Mouse (Mus musculus) MEL (cell line): ENCODE data around the gene Cadm3. TPM values are rescaled to one million over a fixed set of nuclear protein-coding genes. Genes with fewer than 3 reads are reported as not detected.

Experiments used
- DNase-seq: peaks from one replicate; pipeline ENCODE4 v3.0.0; 2011; ENCODE audit warnings: low read depth, low spot score
- H3K27ac ChIP-seq: 2 replicates; pipeline ENCODE4 v1.5.1; 2012; ENCODE audit warnings: low read depth, mild to moderate bottlenecking, control low read depth, low read length, moderate library complexity; ENCODE audit not compliant: control insufficient read depth
- H3K27me3 ChIP-seq, 2 experiments: fragments of 150-350 bp in 1 of 2; sonication (generic) in 1 of 2; 2 replicates each; pipeline ENCODE4 v1.6.1; 2012; ENCODE audit warnings: low read length in 2 of 2, mild to moderate bottlenecking in 2 of 2, improper control_type of control experiment in 1 of 2, moderate library complexity in 1 of 2; ENCODE audit not compliant: insufficient read depth in 2 of 2, control insufficient read depth in 1 of 2
- H3K36me3 ChIP-seq, 2 experiments: 2 replicates each; pipeline ENCODE4 v1.6.1; 2012 to 2014; ENCODE audit warnings: low read length in 2 of 2, improper control_type of control experiment in 1 of 2, inconsistent platforms in 1 of 2, mild to moderate bottlenecking in 1 of 2; ENCODE audit not compliant: insufficient read depth in 2 of 2, control insufficient read depth in 1 of 2
- H3K4me1 ChIP-seq, 2 experiments: fragments of 150-350 bp in 1 of 2; sonication (generic) in 1 of 2; 2 replicates each; pipeline ENCODE4 v1.6.1; 2012; ENCODE audit warnings: low read length in 2 of 2, improper control_type of control experiment in 1 of 2, mild to moderate bottlenecking in 1 of 2; ENCODE audit not compliant: insufficient read depth in 2 of 2, control insufficient read depth in 1 of 2
- H3K4me3 ChIP-seq, 2 experiments: fragments of 150-350 bp in 1 of 2; sonication (generic) in 1 of 2; 2 replicates each; pipeline ENCODE4 v1.5.1; 2012; ENCODE audit warnings: low read depth in 2 of 2, low read length in 2 of 2, mild to moderate bottlenecking in 2 of 2, moderate library complexity in 2 of 2, control low read depth in 1 of 2, improper control_type of control experiment in 1 of 2; ENCODE audit not compliant: control insufficient read depth in 1 of 2, insufficient read depth in 1 of 2
- H3K79me2 ChIP-seq: 2 replicates; pipeline ENCODE4 v1.6.1; 2012; ENCODE audit warnings: mild to moderate bottlenecking, low read length, moderate library complexity; ENCODE audit not compliant: control insufficient read depth, poor library complexity, insufficient read depth
- H3K9ac ChIP-seq: 2 replicates; pipeline ENCODE4 v1.6.1; 2012; ENCODE audit warnings: low read depth, mild to moderate bottlenecking, control low read depth, low read length, moderate library complexity; ENCODE audit not compliant: control insufficient read depth, poor library complexity, severe bottlenecking
- H3K9me3 ChIP-seq: fragments of 150-350 bp; sonication (generic); replicated peaks from 2 replicates; pipeline ENCODE4 v1.6.1; 2012; ENCODE audit warnings: mild to moderate bottlenecking, low read length, improper control_type of control experiment, moderate library complexity; ENCODE audit not compliant: insufficient read depth
- CTCF ChIP-seq, 3 experiments: IDR thresholded peaks in 2 of 3; conservative IDR thresholded peaks in 1 of 3; 2 replicates each; pipeline ENCODE4 v1.5.1; 2011 to 2012; ENCODE audit warnings: low read length in 3 of 3, low read depth in 2 of 3, mild to moderate bottlenecking in 2 of 3, improper control_type of control experiment in 1 of 3, inconsistent platforms in 1 of 3, mixed read lengths in 1 of 3, moderate library complexity in 1 of 3; ENCODE audit not compliant: control insufficient read depth in 1 of 3, insufficient read depth in 1 of 3, poor library complexity in 1 of 3, severe bottlenecking in 1 of 3
- E2F4 ChIP-seq: IDR thresholded peaks from 2 replicates; pipeline ENCODE4 v1.6.1; 2011; ENCODE audit warnings: low read depth, low read length, improper control_type of control experiment, borderline replicate concordance
- ELF1 ChIP-seq: IDR thresholded peaks from 2 replicates; pipeline ENCODE4 v1.6.1; 2014; ENCODE audit warnings: low read depth, mild to moderate bottlenecking, inconsistent platforms, low read length, improper control_type of control experiment, moderate library complexity
- EP300 ChIP-seq, 2 experiments: IDR thresholded peaks; 2 replicates each; pipeline ENCODE4 v1.6.1; 2011; ENCODE audit warnings: improper control_type of control experiment in 2 of 2, low read length in 2 of 2, low read depth in 1 of 2, mild to moderate bottlenecking in 1 of 2
- ETS1 ChIP-seq: IDR thresholded peaks from 2 replicates; pipeline ENCODE4 v1.6.1; 2012; ENCODE audit warnings: low read depth, mild to moderate bottlenecking, inconsistent platforms, low read length, improper control_type of control experiment, moderate library complexity
- GABPA ChIP-seq: IDR thresholded peaks from 2 replicates; pipeline ENCODE4 v1.6.1; 2012; ENCODE audit warnings: low read depth, mild to moderate bottlenecking, inconsistent platforms, low read length, improper control_type of control experiment, moderate library complexity
- GATA1 ChIP-seq: IDR thresholded peaks from 2 replicates; pipeline ENCODE4 v1.6.1; 2011; ENCODE audit warnings: low read depth, low read length, improper control_type of control experiment
- MAFK ChIP-seq: IDR thresholded peaks from 2 replicates; pipeline ENCODE4 v1.6.1; 2011; ENCODE audit warnings: low read depth, mild to moderate bottlenecking, low read length, improper control_type of control experiment, borderline replicate concordance
- MEF2A ChIP-seq: IDR thresholded peaks from 2 replicates; pipeline ENCODE4 v1.6.1; 2014; ENCODE audit warnings: low read depth, mild to moderate bottlenecking, inconsistent platforms, low read length, improper control_type of control experiment; ENCODE audit not compliant: poor library complexity, insufficient replicate concordance, severe bottlenecking; ENCODE audit errors: extremely low read depth
- MXI1 ChIP-seq: IDR thresholded peaks from 2 replicates; pipeline ENCODE4 v1.6.1; 2011; ENCODE audit warnings: mild to moderate bottlenecking, low read depth, low read length, improper control_type of control experiment
- MYC ChIP-seq: IDR thresholded peaks from 2 replicates; pipeline ENCODE4 v1.6.1; 2011; ENCODE audit warnings: low read depth, mild to moderate bottlenecking, low read length, improper control_type of control experiment, moderate library complexity
- POLR2A ChIP-seq, 2 experiments: IDR thresholded peaks; 2 replicates each; pipeline ENCODE4 v1.6.1; 2011 to 2012; ENCODE audit warnings: low read length in 2 of 2, mild to moderate bottlenecking in 2 of 2, control low read depth in 1 of 2, improper control_type of control experiment in 1 of 2, low read depth in 1 of 2, moderate library complexity in 1 of 2; ENCODE audit not compliant: control insufficient read depth in 1 of 2, insufficient read depth in 1 of 2, poor library complexity in 1 of 2
- POLR2AphosphoS2 ChIP-seq: IDR thresholded peaks from 2 replicates; pipeline ENCODE4 v1.6.1; 2011; ENCODE audit warnings: low read length, improper control_type of control experiment
- POLR2AphosphoS5 ChIP-seq: IDR thresholded peaks from 2 replicates; pipeline ENCODE4 v1.6.1; 2012; ENCODE audit warnings: low read depth, borderline replicate concordance, mild to moderate bottlenecking, inconsistent platforms, low read length, moderate library complexity, mixed read lengths
- TCF12 ChIP-seq: IDR thresholded peaks from 2 replicates; pipeline ENCODE4 v1.6.1; 2014; ENCODE audit warnings: low read depth, mild to moderate bottlenecking, inconsistent platforms, low read length, improper control_type of control experiment, moderate library complexity
- USF1 ChIP-seq: IDR thresholded peaks from 2 replicates; pipeline ENCODE4 v1.6.1; 2014; ENCODE audit warnings: low read depth, mild to moderate bottlenecking, inconsistent platforms, low read length, improper control_type of control experiment, moderate library complexity
- USF2 ChIP-seq, 2 experiments: IDR thresholded peaks; 2 replicates each; pipeline ENCODE4 v1.6.1; 2011 to 2012; ENCODE audit warnings: improper control_type of control experiment in 2 of 2, low read length in 2 of 2, borderline replicate concordance in 1 of 2, inconsistent platforms in 1 of 2, low read depth in 1 of 2, mild to moderate bottlenecking in 1 of 2; ENCODE audit not compliant: insufficient read depth in 1 of 2
- ZC3H11A ChIP-seq: IDR thresholded peaks from 2 replicates; pipeline ENCODE4 v1.6.1; 2012; ENCODE audit warnings: low read depth, mild to moderate bottlenecking, inconsistent platforms, low read length, improper control_type of control experiment
- ZMIZ1 ChIP-seq: IDR thresholded peaks from 2 replicates; pipeline ENCODE4 v1.6.1; 2012; ENCODE audit warnings: low read depth, mild to moderate bottlenecking, inconsistent platforms, low read length, improper control_type of control experiment, moderate library complexity
- polyA plus RNA-seq, 2 experiments: library from polyadenylated mRNA; stranded (reverse) in 1 of 2; unstranded in 1 of 2; fragments of >175 nt in 1 of 2; fragments of >200 nt in 1 of 2; gene quantifications; 2 replicates each; pipeline versions ENCODE4 v1.2.1 to v1.2.4; 2012; ENCODE audit warnings: low replicate concordance in 2 of 2, low read depth in 1 of 2; ENCODE audit not compliant: insufficient read length in 2 of 2, insufficient read depth in 1 of 2, missing spikeins in 1 of 2
- total RNA-seq: library from RNA; depleted of rRNA; stranded (reverse); fragments of 300-350 nt; gene quantifications from 2 replicates; pipeline ENCODE4 v1.2.3, GENCODE M21; 2012

Cadm3 gene
- total and polyA plus RNA-seq, 3 experiments, result 0.03 to 0.19 TPM; not detected in 1

DNA sequence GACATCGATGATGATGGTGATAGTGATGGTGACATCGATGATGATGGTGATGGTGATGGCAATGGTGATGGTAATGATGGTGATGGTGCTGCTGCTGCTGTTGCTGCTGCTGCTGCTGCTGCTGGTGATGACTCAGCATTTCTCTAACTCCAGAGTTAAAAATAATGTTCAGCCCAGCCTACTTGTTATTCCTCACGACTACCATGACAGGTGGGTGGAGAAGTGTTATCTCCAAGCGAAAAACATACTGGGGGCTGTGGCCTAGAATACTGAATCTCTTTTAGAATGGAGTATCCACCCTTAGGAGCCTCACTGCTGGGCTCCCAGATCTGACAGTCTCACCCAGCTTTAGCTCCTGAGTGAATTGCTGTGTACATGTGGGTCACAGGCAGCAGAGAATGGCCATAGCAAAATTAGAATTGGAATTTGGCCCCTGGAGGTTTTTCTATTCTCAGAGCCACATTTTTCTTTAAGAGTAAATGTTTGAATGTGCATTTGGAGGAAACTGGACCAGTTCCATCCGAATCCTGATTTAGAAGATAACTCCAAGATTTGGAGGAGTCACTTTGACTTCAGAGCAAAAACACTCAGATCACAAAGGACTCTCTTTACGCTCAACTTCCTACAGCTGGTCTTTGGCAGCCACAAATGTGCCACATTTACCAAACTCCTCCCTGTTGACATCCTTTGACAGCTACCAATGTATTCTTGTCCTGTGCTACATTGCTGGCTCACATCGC lies 12.2 kb downstream of the Cadm3 start:
- no peak overlapping the region for H3K27ac ChIP-seq
- no peaks in the 10 kb centered on the region for H3K79me2 ChIP-seq
- H3K9ac ChIP-seq, result no peak overlapping the region
- H3K9me3 ChIP-seq, result no peaks in the 10 kb centered on the region
- TF ChIP-seq ZMIZ1, result no peak
- no peak for TF ChIP-seq POLR2AphosphoS5
- TF ChIP-seq POLR2AphosphoS2, result no peak
- TF ChIP-seq ELF1, result no peak
- TF ChIP-seq USF1, result no peak
- no peak for TF ChIP-seq POLR2A (IDR thresholded peaks at IDR 0.05; ENCODE audit: control insufficient read depth in 1 of 2, insufficient read depth in 1 of 2, low read depth in 1 of 2, low read length in 2 of 2, poor library complexity in 1 of 2)
- no peak for TF ChIP-seq ZC3H11A
- no peak for TF ChIP-seq MXI1
- no peak for TF ChIP-seq CTCF (IDR thresholded peaks at IDR 0.05 in 2 of 3, conservative IDR thresholded peaks at IDR 0.05 in 1 of 3; ENCODE audit: control insufficient read depth in 1 of 3, insufficient read depth in 1 of 3, low read depth in 2 of 3, low read length in 3 of 3, poor library complexity in 1 of 3, severe bottlenecking in 1 of 3)
- TF ChIP-seq MAFK, result peak; percentile 75; the same call in 1 of the 2 replicates
- peak; percentile 33; the same call in 1 of the 2 replicates for TF ChIP-seq ETS1
- no peak for TF ChIP-seq MYC
- no peak for TF ChIP-seq USF2 (IDR thresholded peaks at IDR 0.05; ENCODE audit: borderline replicate concordance in 1 of 2, insufficient read depth in 1 of 2, low read depth in 1 of 2, low read length in 2 of 2)
- TF ChIP-seq GABPA, result peak; percentile 24; the same call in 1 of the 2 replicates
- no peak for TF ChIP-seq MEF2A
- no peak overlapping the region for H3K4me3 ChIP-seq
- H3K27me3 ChIP-seq, result no peaks in the 10 kb centered on the region
- DNase-seq, result no peak
- peaks cover 0 to 4% of the 10 kb centered on the region in 2 experiments; a peak in 2 of 4 replicates for H3K36me3 ChIP-seq
- H3K4me1 ChIP-seq, result peaks cover 4 to 5% of the 10 kb centered on the region in 2 experiments; a peak in 2 of 4 replicates

DNA sequence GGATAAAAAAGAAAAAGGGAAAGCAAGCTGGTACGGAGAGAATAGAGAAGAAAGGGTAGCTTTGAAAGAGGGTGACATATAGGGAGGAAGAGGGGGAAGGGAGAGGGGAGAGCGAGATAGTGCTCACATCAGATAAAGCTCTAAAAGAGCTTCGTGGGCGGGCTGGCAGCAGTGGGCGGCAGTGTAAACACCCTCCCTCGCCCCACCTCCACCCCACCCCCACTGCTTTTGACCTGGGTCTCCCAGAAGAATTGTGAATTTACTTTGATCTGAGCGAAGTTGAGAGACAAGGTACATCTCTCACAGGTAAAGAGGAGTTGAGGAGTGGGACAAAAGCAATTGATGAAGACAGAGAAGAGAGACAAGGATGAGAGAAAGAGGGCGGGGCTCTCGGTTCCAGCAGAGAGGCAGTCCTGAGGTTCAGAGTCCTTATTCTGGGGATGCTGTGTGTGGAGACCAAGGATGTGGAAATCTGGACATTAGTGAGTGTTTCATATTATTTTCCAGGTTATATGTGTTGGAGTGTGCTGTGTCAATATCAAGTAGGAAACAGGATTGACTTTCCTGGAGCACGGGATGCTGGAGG lies 17.0 kb downstream of the Cadm3 start, which contains the start of gene Aim2:
Aim2 (plus strand) TSS at position 508 of the 586 bp plus-strand sequence.
- Histone ChIP-seq H3K27me3 (no peaks in the 10 kb centered on the region), H3K9me3 (no peaks in the 10 kb centered on the region), H3K79me2 (no peaks in the 10 kb centered on the region; the same call in 1 of the 2 replicates), H3K9ac (peak within 1 kb of the TSS; percentile 75), H3K27ac (peak within 1 kb of the TSS; percentile 88), H3K4me1 (peaks cover 22 to 25% of the 10 kb centered on the region in 2 experiments; a peak in 3 of 4 replicates), H3K4me3 (peak within 1 kb of the TSS; percentile 53 to 57), H3K36me3 (peaks cover 0 to 26% of the 10 kb centered on the region in 2 experiments; a peak in 2 of 4 replicates)
- TF ChIP-seq E2F4 (no peak), MAFK (no peak), POLR2AphosphoS5 (no peak), MEF2A (peak; percentile 11; the same call in 1 of the 2 replicates), ETS1 (peak; percentile 72), TCF12 (peak; percentile 53; the same call in 1 of the 2 replicates), GATA1 (peak; percentile 67), EP300 (IDR thresholded peaks at IDR 0.05; ENCODE audit: low read depth in 1 of 2, low read length in 2 of 2) (peak in 1 of 2 experiments; percentile 51; a peak in 1 of 4 replicates)
- peak; percentile 56 for DNase-seq
